Mouse (Mus musculus) megakaryocyte, embryonic 14.5 days (primary cell): ENCODE measurements at regions not wholly inside any gene's neighbourhood (a gene's known extent, or its start where the extent isn't known, plus 50 kb on each side); places are given as distances from the start of the nearest gene placed in this dataset.

ENCODE experiments used
- H3K27me3 ChIP-seq: replicated peaks from 2 replicates; pipeline ENCODE3; 2012; ENCODE audit warnings: inconsistent platforms
- H3K36me3 ChIP-seq: replicated peaks from 2 replicates; pipeline ENCODE3; 2012; ENCODE audit warnings: low read length, inconsistent platforms, mixed read lengths
- H3K4me1 ChIP-seq: 2 replicates; pipeline ENCODE4 v1.6.1; 2012; ENCODE audit warnings: inconsistent platforms
- H3K4me3 ChIP-seq: replicated peaks from 2 replicates; pipeline ENCODE3; 2012; ENCODE audit warnings: moderate library complexity, mild to moderate bottlenecking, inconsistent platforms
- H3K9me3 ChIP-seq: 2 replicates; pipeline ENCODE4 v1.6.1; 2012; ENCODE audit warnings: inconsistent platforms
- FLI1 ChIP-seq: IDR thresholded peaks from 2 replicates; pipeline ENCODE4 v1.6.1; 2012; ENCODE audit warnings: low read length, inconsistent platforms, mixed read lengths
- GATA1 ChIP-seq: IDR thresholded peaks from 3 replicates; pipeline ENCODE4 v1.6.1; 2012; ENCODE audit warnings: mixed read lengths, low read length, inconsistent platforms, borderline replicate concordance

DNA sequence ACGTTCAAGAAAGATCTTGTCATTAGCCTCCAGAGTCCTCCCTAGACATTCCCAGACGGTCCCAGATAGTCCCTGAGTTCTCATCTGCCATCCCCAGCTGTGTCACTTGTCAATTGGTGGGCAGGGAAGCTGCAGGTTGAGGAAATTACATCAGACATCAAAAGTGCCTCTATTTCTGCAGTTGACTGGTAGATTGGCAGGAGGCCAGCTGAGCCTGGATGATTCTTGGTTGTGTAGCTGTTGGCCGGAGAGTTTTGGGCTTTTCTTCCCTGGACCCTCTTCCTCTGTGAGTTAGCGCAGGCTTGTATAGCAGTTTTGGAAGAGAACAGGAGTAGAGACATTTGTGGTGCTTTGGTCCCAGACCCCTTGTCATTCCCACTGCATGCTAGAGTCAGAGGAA lies 283.5 kb downstream of the Uaca start:
- peaks cover 53% of the 10 kb centered on the region for H3K27me3 ChIP-seq
- H3K4me3 ChIP-seq = no peak overlapping the region
- H3K4me1 ChIP-seq = no peaks in the 10 kb centered on the region
- no peaks in the 10 kb centered on the region for H3K36me3 ChIP-seq
- H3K9me3 ChIP-seq = no peaks in the 10 kb centered on the region; the same call in 1 of the 2 replicates
- no peak for TF ChIP-seq GATA1

DNA sequence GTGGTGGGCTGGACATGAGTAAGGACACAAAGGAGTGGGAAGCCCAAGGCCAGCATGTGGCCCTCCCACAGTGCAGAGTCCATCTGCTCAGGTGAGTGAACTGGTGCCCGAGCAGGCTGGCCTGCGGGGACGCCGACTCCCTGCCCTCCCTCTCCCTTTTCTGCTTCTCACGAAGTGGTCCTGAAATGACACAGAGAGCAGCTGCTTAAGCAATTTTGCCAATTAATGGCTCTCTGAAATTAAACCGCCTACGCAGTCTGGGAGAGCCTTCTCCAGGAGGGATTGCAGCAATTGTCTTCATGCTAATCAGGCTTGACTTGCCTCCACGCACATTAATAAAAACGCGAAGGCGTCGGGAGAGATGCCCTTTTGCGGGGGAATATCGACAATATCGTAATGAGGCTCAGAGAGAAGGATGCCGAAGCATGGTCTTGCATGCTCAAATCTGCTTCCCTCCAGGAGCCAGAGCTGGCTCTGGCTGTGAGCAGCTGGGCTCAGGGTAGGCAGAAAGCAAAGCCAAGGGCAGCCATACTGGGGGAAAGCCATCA lies 287.2 kb downstream of the Uaca start:
- Histone ChIP-seq H3K27me3 (peaks cover 44% of the 10 kb centered on the region), H3K4me3 (no peak overlapping the region)
- no peak for TF ChIP-seq FLI1
- TF ChIP-seq GATA1 = no peak

DNA sequence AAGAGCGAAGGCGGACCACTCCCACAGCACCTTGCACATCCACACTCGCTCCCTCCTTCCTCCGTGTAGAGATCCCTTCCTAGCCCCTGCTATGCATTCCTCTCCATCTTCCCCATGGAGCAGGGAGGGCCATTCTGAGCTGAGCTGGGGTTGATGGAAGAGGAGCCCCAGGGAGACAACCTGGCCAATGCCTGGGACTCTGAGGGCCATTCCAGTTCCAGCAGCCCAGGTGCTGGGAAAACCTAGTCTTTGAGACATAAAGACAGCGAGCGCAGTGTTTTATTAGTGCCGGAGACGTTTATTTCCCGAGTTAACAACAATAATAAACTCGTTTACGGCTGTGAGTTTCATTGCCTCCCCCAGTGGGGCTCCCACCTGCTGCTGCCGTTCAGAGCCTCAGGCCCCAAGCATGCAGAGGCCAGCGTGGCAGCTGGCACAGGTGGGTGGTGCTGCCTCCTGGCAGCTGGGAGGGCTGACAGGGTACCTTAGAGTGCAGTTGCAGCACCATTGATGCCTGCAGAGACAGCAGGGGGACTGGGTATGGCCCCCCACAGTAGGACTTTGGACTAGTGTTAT lies 287.4 kb upstream of the Tle3 start:
- no peak overlapping the region for H3K4me3 ChIP-seq
- H3K9me3 ChIP-seq = no peaks in the 10 kb centered on the region; the same call in 1 of the 2 replicates
- no peaks in the 10 kb centered on the region for H3K4me1 ChIP-seq
- H3K27me3 ChIP-seq = peaks cover 53% of the 10 kb centered on the region
- no peaks in the 10 kb centered on the region for H3K36me3 ChIP-seq
- no peak for TF ChIP-seq FLI1
- no peak for TF ChIP-seq GATA1

More for the DNA sequence above, 287.2 kb downstream of the Uaca start:
- Histone ChIP-seq H3K4me1 (no peaks in the 10 kb centered on the region), H3K36me3 (no peaks in the 10 kb centered on the region), H3K9me3 (no peaks in the 10 kb centered on the region; the same call in 1 of the 2 replicates)

DNA sequence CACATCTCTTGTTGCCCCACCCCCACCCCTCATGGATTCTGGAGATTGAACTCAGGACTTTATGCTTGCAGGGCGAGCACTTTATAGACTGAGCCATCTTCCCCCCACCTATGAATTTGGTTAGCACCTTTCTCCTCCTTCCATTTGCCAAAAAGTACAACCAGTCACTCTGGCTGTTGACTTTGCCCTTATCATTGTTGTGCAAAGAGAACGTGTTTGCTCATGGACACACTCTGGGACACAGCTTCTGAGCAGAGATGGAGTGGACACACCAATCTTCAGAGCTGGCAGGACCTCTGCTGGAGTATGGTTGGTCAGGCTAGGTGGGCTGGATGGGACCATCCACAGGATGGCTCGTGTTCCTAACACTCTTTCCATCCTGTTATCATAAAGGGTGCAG lies 285.1 kb upstream of the Tle3 start:
- peaks cover 48% of the 10 kb centered on the region for H3K27me3 ChIP-seq
- no peak for TF ChIP-seq FLI1
- no peak for TF ChIP-seq GATA1
- H3K9me3 ChIP-seq = peaks cover 11% of the 10 kb centered on the region

DNA sequence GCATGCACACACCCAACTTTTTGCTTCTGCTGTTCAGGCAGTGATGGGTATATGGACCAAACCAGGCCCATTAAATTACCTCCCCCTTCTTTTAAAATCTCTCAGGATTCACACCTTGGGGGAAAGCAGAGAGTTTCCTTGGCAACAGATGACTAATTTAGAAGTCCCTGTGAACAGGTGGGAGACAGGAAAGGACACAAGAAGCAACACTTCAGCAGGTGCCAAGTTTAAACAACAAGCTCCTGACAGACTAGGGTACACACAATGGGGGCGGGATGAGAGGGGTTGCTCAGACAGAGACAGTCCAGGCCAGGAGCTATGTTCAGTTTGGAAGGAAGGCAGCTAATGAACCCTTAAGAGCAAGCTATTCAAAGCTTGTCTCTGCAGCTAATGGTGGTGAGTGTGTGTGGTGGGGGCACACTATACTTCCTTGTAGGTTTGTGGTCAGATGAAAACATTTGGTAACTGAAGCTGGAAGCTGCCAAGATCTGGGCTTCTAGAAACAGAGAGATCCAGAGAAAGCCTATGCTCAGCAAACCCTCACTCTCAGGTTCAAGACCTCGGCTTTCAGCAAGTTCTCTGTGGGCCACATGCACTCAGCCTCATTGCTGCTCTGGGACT lies 283.0 kb upstream of the Tle3 start:
- peaks cover 11% of the 10 kb centered on the region for H3K9me3 ChIP-seq
- no peaks in the 10 kb centered on the region for H3K4me1 ChIP-seq
- H3K27me3 ChIP-seq = peaks cover 44% of the 10 kb centered on the region
- H3K36me3 ChIP-seq = no peaks in the 10 kb centered on the region
- H3K4me3 ChIP-seq = no peak overlapping the region
- TF ChIP-seq GATA1 = no peak
- TF ChIP-seq FLI1 = no peak

More for the DNA sequence above, 285.1 kb upstream of the Tle3 start:
- no peaks in the 10 kb centered on the region for H3K4me1 ChIP-seq
- no peaks in the 10 kb centered on the region for H3K36me3 ChIP-seq
- no peak overlapping the region for H3K4me3 ChIP-seq

DNA sequence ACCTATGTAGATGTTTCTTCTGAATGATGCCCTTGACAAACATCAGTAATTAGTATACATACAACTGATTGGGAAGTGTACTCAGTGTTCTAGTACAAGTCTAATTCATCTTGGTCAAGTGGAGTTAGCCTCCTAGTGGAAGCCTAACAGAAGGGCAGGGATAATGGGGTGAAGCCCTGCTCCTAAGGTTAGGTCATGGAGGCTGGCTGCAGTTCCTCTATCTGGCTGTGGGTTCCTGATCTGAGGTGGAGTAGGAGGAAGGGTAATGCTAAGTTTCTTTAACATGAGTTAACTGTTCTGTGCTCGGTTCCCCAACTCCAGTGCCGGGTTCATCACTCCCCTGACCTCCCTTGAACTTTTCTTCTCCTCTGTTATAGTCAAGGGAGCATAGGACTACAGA lies 281.1 kb upstream of the Tle3 start:
- H3K36me3 ChIP-seq = no peaks in the 10 kb centered on the region
- H3K4me3 ChIP-seq = no peak overlapping the region
- TF ChIP-seq GATA1 (no peak), FLI1 (no peak)
- H3K9me3 ChIP-seq = peaks cover 15% of the 10 kb centered on the region
- no peaks in the 10 kb centered on the region for H3K4me1 ChIP-seq
- peaks cover 44% of the 10 kb centered on the region for H3K27me3 ChIP-seq

DNA sequence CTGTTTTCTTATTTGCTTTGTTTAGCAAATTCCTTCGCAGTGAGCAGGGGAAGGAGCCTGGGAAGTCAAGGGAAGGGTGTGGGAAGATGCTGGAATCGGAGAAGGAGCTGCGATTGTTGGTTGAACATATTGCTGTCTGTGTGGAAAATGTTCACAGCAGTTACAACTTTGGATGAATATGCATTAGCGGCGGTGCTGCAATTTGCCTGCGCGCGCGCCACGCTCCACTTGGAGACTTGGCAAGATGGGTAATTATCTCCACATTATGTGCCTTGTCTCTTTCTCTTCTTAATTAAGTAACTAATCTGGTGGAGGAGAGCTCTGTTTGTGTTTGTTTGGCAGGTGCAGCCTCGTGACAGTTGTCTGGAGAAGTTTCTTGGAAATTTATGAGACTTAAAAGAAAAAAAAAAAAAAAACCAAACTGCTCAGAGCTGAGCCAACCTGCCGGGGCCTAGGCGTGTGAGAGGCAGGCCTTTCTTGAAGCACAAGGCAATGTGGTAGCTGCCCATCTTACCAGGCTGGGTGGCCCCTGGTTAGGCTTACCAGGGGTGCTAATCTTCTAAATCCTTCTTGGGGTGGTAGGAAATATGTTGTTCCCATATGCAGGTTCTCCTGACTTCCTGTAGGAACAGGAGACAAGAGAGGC lies 279.2 kb upstream of the Tle3 start:
- peaks cover 46% of the 10 kb centered on the region for H3K27me3 ChIP-seq
- H3K36me3 ChIP-seq = no peaks in the 10 kb centered on the region
- H3K4me3 ChIP-seq = no peak overlapping the region
- no peak for TF ChIP-seq GATA1
- no peak for TF ChIP-seq FLI1
- no peaks in the 10 kb centered on the region for H3K4me1 ChIP-seq
- peaks cover 15% of the 10 kb centered on the region for H3K9me3 ChIP-seq

DNA sequence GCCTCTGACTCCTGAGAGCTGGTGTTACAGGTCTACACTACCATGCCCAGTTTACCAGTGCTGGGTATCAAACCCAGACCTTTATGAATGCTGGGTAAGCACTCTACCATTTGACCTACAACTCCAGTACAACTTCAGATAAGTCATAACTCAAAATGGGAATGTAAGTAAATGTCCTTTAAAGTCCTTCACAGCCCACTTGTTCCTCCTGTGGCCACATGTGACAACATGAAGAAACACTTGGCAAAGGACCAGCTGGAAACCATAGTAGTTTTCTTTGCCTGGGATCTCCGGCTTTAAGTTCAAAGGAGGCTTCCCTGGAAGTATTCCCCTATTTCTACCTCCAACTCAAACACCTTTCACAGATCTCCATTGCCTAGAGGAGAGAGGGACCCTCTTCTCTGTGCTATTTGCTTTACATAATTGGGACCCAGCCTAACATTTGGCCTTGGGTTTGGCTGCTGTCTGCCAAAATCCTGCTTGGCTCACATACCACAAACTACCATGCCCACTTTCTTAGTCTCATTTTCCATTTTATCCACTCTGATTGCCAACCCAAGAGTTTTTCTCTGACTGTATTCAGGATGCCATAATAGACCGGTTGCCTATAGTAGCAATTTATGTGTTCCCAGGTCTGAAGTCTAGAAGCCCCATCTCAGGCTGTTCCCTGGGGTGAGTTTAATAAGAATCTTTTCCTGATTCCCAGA lies 276.9 kb upstream of the Tle3 start:
- H3K36me3 ChIP-seq = no peaks in the 10 kb centered on the region
- peaks cover 36% of the 10 kb centered on the region for H3K27me3 ChIP-seq
- TF ChIP-seq FLI1 (no peak), GATA1 (no peak)
- H3K4me3 ChIP-seq = no peak overlapping the region
- peaks cover 11% of the 10 kb centered on the region for H3K9me3 ChIP-seq
- no peaks in the 10 kb centered on the region for H3K4me1 ChIP-seq

DNA sequence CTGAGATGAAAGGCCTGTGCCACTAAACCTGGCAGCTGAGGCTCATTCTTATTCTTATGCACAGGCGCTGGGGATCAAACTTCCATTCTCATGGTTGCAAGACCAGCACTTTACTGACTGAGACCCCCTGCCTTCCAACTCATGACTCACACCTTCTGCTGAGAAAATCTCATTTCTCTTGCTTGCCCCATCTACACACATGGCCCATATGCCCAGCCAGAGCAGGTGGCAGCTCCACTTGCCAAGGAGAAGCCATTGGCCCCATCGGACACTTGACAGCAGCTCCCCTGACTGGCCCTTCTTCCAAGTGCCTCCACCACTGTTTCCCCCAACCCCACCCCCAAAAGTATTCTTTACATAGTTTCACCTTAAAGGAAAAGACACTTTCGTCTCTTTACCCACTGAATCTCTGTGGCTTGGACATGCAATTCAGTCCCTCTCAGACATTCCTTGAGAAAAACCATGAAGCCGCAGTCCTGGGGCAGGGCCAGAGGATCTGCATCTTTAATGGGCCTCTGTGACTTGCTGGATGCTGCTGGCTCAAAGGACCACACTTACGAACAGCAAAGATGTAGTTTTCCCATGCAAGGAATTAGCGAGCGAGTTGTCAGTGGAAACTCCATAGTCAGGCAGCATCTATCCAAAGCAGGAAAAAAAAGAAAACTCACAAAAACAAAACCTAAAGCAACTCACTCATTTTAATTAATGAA lies 270.3 kb upstream of the Tle3 start:
- Histone ChIP-seq H3K4me1 (no peaks in the 10 kb centered on the region), H3K4me3 (no peak overlapping the region), H3K27me3 (peaks cover 32% of the 10 kb centered on the region), H3K9me3 (no peaks in the 10 kb centered on the region), H3K36me3 (no peaks in the 10 kb centered on the region)
- TF ChIP-seq GATA1 (no peak), FLI1 (no peak)
